Mouse (Mus musculus): ENCODE results near the gene Tmem233. TPM values are rescaled to one million over a fixed set of nuclear protein-coding genes. Genes with fewer than 3 reads are reported as not detected.

The Tmem233 gene
- polyA plus RNA-seq, 1 experiment = 0.08 TPM

DNA sequence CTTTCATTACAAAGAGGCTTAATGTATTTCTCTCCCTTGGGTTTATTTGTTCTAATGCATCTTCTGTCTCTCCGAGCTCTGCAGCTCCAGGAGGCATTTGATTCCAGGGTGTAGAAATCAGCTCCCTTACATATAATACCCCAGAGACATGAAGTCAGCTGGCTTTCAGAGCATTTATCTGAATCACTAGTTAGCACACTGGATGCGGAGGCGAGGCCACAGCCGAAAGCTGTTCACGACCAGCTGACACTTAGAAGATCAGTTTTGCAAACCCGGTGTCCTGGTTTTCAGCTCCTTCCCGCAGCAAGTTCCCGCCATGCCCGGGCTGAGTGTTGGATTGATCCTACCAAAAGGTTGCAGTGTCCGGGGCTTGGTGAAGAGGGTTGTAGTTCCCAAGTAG, 78.8 kb downstream of the Tmem233 start:
- no peak for DNase-seq (ENCODE audit: low spot score)

DNA sequence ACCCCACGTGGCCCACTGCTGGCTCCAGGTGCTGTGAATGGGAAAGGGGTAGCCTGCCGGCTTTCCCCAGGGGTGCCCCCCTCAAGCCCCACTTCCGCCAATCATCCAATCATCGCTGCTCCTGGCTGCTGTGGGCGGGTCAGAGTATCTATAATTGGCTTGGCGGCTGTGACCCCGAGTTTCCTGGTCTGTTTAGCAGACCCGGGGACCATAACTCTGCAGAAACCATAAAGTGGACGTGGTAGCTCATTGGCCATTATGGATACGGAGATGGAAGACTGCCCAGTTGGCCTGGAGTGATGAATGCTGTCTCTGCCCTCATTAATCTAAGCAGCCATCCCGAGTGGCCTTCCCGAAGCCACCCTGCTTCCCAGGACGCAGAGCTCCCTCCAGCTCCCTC, 79.2 kb downstream of the Tmem233 start:
- no peak for DNase-seq (ENCODE audit: low spot score)

DNA sequence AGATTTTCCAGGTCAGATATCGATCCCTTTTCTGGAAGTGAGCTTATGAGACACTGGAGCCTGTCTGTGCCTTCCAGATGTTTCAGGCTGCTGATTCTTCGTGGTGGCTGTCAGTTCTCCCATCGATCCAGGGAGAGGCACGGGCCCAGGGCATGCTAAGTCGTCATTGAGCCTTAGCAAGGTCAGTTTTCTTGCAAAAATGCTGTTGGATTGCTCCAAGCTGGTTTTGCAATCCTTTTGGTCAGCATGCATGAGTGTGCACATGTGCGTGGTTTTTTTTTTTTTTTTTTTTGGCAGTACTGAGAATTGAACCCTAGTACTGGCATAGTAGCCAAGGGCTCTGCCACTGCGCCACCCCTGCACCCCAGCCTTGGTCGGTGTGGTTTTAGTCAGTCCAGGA, 79.9 kb downstream of the Tmem233 start:
- no peak for DNase-seq (ENCODE audit: low spot score)

DNA sequence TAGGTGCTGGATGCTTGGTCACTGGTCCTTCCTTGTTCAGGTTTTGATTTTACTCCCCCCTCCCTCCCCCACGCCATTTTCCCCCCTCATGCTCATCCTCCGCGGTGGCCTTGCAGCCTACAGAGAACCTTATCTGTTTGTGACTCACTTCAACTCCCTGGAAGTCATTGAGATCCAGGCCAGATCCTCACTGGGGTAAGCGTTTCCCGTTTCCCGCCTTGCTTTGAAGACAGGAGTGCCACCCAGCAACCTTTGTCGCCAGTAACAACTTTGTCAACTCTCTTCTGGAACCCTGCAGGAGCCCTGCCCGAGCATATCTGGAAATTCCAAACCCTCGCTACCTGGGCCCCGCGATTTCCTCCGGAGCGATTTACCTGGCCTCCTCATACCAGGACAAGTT, 85.7 kb downstream of the Tmem233 start:
- DNase-seq (ENCODE audit: low spot score) = no peak

DNA sequence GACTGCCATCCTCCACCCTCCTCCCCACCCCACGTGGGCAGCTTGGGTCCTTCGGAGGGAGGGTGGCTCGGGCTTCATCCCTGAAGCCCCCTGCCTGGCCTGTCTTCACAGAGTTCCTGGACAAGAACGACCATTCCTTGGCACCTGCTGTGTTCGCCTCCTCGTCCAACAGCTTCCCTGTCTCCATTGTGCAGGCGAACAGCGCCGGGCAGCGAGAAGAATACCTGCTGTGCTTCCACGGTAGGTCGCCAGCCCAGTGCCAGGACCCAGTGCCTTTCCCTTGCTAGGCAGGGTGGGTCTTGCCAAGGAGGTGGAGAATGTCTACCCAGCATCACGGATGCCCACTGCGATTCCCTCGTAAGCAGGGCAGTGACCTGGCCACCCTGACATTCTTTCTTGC, 88.9 kb downstream of the Tmem233 start:
- DNase-seq (ENCODE audit: low spot score) = no peak

DNA sequence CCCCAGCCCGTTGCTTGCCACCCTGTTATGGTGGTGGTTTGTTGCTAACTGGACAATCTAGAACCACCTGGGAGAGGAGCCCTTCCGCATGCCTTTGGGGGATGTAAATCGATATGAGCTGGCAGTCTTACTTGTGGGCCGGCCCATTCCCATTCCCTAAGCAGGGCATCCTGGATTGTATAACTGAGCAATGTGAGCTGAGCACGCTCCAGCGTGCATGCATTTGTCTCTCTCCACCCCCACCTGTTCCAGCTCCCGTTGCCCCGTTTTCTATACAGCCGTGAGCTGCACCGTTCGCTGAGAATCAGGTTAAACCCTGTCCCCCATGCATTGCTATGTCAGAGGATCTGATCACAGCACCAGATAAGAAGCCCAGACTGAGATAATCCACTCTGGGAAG, 91.3 kb downstream of the Tmem233 start:
- DNase-seq (ENCODE audit: low spot score) = no peak

Other genes with a start within 250 kb of the Tmem233 start
- gene Cit, start 238.0 kb downstream of the Tmem233 start, polyA plus RNA-seq (2012; rRNA removed) = 4.9 and 7.7 TPM in 2 replicates
- gene Prkab1, start 58.7 kb downstream of the Tmem233 start, polyA plus RNA-seq (2012; rRNA removed) = 104 and 109 TPM in 2 replicates
- 2.7 and 4.6 TPM in 2 replicates for gene Ccdc60, start 205.7 kb upstream of the Tmem233 start, polyA plus RNA-seq (2012; rRNA removed)

All from urinary bladder, adult 2 months (tissue).